Mouse (Mus musculus) frontal cortex, adult 2 months (tissue): ENCODE results near the gene Rnf8. TPM values are rescaled to one million over a fixed set of nuclear protein-coding genes. Genes with fewer than 3 reads are reported as not detected.
"Not testable (repeated sequence)": the region's sequence is repeated elsewhere in the genome, so short reads cannot be mapped to it uniquely, and the experiment has no call there.

Experiments used
- DNase-seq, 2 experiments: peaks; one replicate each; pipeline ENCODE4 v3.0.0; 2022; ENCODE audit warnings: low spot score in 1 of 2; ENCODE audit errors: extremely low spot score in 1 of 2
- polyA plus RNA-seq: library from polyadenylated mRNA; depleted of rRNA; stranded (reverse); fragments of >200 nt; gene quantifications from 2 replicates; pipeline ENCODE4 v1.2.3, GENCODE M21; 2012; rRNA removed

Gene Rnf8
- 61.7 and 62.8 TPM in 2 replicates for polyA plus RNA-seq

DNA sequence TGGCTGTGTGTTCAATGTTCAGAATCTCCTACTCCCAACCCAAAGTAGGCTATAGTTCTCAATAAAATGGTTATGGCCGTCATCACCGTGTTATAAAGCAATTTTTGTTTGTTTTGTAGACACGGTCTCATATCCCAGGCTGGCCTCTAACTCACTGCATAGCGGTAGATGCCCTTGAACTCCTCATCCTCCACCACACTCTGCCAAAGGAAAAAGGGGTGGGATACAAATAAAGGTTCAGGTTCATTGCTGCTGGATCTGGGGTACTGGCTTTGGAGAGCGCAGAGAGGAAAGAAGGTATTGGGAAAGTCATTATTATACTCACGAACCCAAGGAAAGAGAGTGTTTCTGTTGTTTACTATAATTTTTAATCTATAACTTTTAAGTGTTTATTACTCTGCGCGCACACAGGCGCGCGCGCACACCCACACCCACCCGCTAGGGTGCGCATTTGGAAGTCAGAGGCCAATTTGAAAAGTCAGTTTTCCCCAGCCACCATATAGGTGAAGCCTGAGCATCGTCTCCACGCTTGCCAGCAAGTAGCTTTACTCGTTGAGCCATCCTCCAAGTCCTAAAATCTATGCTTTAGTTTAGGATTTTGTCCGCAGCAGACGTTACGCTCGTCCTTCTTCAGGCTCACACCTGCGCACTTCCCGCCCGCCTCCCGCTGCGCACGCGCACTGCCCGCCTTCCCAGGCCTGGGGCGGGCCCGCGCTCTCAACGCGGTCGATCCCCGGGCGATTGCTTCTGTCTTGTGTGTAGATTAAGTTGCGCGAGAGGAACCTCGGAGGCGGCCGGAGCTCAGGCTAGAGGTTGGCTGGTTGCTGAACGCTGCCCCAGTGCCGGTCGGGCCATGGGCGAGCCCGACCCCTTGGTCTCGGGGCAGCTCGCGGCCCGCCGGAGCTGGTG lies at the start of gene Rnf8, which contains the start of gene Gm28043:
Gene Rnf8, plus strand, starts transcription at position 676 of the 909 bp plus-strand sequence.
Gene Gm28043, plus strand, starts transcription at position 762 of the 909 bp plus-strand sequence.
- DNase-seq: peak; percentile 85 to 94

DNA sequence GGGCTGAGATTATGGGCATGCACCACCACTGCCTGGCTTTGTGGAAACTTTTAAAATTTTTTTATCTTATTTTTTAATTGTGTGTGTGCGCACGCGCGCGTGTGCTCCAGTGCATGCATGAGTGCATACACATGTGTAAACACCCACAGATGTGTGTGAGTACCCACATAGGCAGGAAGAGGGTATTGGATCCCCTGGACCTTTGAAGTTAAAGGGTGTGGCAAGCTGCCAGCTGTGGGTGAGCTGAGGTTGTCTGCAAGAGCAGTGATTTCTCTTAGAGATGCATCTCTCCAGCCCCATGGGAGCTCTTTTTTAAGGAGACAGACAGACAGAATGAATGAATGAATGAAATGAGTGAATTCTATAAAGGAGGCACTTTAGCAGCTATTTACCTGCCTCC lies 49.1 kb upstream of the Rnf8 start:
- no peak for DNase-seq

DNA sequence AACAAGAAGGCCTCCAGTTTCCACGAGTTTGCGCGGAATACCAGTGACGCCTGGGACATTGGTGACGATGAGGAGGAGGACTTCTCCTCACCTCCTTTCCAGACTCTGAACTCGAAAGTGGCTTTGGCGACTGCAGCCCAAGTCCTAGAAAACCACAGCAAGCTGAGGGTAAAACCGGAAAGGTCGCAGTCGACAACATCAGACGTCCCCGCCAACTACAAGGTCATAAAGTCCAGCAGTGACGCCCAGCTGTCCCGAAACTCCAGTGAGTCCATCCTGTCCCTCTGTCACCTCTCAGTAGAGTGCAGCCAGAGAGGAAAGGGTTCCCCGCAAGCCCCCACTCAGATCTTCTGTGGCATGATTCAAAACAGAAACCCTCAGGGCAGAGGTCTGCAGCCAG lies 46.2 kb upstream of the Rnf8 start:
- DNase-seq: no peak

DNA sequence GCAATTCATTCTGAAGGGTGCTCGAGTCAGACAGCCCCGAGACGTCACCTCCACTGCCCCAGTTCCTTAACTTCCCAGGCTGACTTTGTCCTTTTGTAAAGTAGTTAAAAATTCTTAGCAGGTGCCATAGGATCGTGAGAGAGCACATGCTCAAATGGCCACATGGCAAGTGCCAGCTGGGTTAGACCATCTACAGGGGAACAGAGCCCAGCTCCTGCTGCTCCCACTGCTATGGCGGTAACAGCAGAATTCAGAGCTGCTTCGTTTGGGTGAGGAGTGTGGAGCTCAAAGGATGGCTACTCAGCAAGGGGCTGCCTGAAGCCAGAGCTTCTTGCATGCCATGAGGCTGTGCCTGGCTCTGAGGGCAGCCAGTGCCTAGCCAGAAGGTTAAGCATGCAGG lies 44.8 kb upstream of the Rnf8 start:
- no peak for DNase-seq

DNA sequence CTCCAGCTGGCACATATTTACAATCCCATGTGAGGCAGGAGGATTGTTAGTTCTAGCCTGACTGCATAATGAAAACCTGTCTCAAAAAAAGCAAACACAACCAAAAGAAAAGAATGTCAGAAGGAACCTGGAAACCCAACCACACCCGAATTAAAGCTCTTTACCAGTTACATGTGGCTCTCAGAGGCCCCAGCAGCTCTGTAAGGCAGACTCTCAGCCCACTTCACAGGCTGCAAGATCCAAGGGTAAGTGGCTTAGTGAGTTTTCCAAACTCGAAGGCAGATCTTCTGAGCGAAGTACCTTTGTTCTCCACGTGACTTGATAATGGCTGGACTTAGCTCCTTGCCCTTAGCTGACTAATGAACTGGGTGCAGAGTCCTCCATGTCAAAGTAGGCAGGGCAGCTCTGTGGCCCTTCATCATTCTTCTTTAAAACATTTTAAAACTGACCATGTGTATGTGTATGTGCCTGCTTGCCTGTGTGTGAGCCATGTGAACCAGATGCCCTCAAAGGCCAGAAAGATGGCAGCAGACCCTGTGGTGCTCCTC lies 34.9 kb upstream of the Rnf8 start:
- no peak for DNase-seq

DNA sequence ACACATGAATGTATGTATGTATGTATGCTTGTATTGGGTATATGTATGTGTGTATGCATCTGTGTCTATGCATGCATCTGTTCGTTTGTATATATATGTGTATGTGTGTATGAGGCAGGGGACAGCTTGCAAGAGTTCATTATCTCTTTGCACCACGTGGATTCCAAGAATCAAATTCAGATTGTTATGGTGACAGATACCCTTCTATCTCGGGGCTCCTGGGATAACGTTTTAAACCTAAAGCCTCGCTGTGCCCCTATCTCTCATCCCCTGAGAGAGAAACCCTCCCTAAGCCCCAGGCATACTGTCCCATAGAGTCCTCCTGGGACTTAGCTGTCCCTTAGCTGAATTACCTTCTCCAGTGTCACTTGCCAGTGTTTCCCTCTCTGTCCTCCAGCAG lies 31.0 kb upstream of the Rnf8 start:
- DNase-seq: no peak

DNA sequence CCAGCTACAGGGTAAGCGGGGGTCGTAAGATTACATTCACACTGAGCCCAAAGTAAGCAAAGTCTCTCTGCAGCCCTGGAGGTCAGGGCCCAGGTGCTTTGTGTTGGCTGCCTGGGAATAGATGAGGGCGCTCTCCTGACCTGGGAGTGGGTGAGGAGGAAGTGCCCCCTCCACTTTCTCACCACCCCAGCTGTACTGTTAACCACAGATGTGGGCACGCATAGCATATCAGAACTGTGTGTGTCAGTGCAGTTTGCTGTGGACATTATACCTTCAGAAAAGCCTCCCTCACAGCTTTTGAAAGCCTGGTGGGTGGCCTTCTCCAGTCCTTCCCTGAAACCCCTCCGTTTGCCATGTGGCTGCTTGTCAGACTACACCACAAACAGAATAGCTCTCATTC lies 30.3 kb upstream of the Rnf8 start:
- no peak for DNase-seq

DNA sequence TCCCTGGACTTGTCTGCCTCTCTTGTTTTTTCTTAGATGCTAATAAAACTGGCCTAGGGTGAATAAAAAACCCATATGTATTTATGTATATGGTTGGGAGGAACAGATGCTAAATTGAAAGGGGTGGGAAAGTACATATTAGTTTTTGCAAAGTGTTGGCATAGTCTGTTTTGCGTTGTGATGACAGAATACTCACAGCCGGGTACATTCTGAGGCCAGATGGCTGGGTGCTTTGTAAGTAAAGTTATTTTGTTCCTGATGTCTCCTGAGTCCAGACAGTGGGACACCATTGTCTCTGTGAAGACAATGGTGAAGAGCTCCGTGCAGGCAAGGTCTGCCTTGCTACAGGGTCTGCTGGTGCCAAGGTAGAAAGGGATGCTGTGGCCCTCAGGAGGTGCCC lies 29.9 kb upstream of the Rnf8 start:
- DNase-seq: no peak

DNA sequence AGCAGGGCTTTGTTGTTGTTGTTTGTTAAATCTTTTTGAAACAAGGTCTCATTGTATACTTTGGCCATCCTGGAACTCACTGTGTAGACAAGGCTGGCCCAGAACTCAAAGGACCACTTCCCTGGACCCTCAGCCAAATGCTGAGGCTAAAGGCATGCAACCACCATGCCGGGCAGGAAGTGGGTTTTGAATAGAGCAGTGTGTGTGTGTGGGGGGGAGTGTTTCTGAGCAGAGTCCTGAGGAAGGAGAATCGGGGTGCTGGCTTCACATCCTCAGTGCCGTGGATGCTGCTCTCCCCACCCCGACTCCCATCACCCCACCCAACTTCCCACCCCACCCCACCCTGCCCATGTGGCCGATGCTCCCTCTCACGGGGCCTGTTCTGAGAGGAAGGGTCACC lies 29.1 kb upstream of the Rnf8 start:
- no peak for DNase-seq

DNA sequence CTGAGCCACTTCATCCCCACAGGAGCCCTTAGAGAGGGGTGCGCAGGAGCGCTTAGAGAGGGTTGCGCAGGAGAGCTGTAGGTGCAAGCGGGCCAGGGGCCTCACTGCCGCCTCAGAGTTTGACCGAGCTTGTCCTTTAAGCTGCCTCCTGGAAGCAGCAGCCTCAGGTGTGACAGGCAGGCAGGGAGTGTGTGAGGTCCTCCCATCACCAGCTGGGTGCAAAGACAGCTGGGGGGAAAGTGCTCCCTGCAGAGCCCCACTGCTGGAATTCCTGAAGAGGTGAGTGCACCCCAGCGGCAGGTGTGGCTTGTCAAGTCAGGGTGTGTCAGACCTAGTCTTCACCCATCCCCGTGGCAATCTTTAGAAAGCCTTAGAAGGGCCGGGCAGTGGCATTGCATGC lies 27.7 kb upstream of the Rnf8 start:
- no peak for DNase-seq

DNA sequence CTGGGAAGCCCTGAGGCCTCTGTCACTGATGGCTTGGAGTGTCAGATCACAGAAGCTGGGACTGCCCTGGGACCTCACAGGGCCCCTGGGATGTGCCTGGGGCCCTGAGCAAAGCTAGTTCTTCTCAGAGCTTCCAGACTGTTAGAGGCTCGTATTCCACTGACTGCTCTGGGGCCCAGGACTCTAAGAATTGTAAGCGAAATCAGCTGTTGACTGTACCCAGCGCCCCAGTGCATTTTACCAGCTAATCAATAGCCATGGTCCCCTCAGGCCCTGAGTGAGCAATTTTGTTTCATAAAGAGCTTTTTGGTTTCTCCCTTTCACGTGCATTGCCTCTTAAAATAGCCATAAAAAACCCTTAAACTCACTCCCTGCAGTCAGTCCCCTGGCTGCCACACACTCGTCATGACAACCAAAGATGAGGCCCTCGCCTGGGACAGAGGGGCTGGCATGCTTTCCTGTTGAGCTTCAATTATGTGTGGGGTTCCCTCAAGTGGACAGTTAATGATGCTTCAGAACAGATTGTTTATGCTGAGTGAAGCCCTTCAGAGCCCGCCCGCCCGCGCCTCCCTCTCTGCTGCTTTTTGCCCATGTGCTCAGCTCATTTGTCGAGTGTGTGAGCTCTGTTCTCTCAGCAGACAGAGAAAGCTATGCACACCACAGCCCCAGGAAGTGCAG lies 25.2 kb upstream of the Rnf8 start:
- DNase-seq: no peak

DNA sequence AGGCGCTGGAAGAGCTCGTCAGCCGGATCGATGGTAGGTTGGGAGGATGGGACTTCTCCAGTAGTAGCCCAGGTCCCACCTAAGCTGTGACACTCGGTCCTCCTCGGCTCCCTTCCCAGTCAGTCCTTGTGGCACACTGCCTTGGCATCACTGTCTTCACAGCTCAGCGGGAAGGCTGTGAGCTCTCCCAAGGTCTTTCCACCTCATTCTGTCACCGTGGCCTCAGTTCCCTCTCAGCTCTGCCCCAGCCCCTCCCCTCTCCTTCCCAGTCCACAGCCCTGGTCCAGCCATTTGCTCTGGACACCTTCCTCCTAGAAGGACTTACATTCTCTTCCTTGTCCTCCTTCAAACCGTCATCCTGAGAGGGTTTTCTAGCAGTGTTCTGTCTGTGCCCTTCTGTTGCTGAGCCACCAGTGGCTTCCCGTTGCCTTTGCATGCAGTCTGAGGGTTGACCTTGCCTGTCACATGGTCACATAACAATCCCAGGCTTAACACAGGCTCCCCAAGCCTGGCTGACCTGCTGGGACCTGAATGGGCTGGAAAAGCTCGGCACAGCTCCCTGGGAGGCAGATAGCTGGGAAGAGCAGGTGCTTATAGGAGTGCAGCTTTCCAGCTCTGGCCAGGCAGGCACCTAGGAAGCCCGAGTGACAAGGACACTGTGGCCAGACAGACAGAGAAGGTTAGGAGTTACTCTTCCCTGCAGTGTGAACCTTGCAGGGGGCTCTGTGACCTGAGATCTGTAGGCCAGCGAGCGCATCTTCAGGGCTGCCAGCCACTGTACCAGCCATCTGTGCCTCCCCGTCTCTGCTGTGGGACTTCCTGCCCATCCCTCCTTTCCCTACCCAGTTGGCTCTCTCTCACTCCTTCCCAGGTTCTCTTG lies 18.5 kb upstream of the Rnf8 start:
- DNase-seq: no peak

DNA sequence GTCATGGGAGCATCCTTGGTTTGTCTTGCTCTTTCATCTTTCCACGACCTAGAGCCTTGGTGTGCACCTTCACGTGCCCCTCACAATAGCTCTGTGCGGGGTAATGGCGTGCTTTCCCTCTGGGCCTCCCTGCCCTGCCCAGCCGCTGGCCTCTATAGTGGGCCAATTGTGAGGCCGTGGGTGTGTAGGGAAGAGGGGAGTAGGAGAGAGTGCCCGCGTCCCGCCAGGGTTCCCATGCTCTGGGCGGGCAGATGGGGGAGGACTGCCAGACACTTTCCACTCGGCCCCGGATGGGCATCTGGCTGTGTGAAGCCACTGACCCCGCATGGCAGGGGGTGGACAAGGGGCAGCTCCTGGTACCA lies 17.8 kb upstream of the Rnf8 start:
- DNase-seq: no peak

DNA sequence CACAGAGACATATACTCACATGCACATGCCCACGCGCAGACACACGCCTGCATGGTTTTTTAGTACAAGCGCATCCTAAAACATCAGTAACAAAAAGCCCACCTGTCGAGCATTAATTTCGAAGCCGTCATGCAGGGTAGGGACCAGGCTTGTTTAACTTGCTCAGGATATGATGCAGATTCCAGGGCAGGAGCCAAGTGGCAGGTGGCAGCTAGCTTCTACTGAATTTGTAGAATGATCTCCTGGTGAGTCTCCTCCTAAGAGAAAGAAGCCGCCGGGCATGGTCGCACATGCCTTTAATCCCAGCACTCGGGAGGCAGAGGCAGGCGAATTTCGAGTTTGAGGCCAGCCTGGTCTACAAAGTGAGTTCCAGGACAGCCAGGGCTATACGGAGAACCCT lies 15.5 kb upstream of the Rnf8 start:
- DNase-seq: no peak

DNA sequence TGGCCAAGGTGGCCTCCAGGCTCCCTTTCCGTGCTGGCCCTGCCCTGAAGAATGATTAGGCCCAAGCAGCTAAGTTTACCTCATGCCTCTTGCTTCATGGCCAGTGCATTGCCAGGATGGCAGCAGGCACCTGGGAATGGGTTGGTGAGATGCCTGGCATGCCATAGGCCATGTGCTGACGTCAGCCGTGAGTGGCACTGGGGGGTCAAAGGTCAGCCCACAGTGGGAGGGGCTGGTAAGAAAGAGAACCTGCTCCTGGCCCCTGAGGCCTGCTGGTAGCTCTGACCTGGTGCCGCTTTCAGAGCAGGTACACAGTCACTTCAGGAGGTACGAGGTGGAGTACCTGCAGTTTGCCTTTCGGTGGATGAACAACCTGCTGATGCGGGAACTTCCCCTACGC lies 15.1 kb upstream of the Rnf8 start:
- DNase-seq: no peak

DNA sequence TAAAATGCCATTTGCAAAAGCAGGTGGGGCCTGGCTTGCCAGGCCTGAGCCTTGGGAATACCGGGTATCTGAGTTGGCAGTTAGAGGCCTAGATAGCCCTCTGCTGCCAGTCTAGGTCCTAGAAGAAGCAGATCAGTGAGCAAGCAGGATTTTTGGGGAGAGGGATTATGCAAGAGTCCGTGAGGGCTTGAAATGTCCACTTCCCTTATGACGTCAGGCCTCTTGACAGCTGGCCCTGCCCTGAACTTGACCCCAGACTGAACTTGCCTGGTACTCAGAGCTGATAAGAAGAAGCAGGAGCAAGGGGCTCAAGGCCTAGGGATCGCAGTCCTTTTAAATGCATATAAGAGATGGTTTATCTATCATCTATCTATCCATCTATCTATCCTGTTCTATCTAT lies 13.2 kb upstream of the Rnf8 start:
- DNase-seq: no peak

DNA sequence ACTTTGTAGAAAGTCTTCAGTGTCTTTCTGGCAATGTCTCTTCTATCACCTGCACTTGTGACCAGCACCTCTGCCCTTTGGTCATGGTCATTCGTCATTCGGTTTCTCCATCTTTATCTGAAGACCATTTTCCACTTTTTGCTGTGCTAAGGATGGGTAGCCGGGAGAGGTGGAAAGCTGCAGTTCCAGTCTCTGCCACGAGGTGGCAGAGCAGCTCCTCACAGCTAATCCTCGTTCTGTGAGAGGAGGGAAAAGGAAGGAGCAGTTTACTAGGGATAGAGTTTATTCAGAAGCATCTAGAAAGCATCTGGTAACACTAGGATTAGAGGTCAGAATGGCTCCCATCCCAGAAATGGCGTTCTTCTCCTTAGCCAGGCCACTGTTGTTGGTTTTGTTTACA lies 11.3 kb upstream of the Rnf8 start:
- DNase-seq: peak in 1 of 2 experiments; percentile 88

DNA sequence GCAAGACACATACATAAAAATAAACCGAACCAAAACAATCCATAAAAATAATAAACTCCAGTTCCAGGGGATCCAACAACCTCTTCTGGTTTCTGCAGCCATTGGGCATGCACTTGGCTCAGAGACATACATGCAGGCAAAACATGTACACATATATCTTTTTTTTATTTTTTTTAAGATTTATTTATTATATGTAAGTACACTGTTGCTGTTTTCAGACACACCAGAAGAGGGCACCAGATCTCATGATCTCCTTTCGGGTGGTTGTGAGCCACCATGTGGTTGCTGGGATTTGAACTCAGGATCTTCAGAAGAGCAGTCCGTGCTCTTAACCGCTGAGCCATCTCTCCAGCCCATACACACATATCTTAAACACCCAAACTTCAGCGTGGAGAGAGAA lies 1.1 kb upstream of the Rnf8 start:
- DNase-seq: not testable (repeated sequence)

DNA sequence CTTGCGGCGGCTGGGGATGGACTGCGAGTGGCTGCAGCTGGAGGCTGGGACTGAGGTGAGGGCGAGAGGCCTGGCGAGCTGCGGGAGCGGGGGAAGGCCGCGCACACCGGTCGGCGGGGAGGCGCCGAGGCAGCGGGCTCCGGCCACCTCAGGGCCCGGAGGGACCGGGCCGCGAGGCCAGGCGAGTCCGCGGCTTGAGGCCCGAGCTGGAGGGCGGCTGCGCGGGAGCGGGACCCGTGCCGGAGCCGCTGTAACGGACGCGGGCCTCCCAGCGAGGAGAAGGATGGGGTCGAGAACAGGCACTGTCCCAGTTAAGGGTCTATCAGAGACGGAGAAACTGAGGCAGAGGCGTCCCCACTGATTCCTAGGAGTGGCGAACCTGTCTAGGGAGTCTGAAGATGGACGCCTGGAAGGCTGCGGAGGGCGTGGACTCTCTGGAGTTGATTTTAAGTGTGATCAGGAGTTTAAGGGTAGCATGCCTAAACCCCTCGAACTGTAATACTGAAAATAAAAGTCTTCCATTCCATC lies 498 bp downstream of the Rnf8 start:
- DNase-seq: no peak

DNA sequence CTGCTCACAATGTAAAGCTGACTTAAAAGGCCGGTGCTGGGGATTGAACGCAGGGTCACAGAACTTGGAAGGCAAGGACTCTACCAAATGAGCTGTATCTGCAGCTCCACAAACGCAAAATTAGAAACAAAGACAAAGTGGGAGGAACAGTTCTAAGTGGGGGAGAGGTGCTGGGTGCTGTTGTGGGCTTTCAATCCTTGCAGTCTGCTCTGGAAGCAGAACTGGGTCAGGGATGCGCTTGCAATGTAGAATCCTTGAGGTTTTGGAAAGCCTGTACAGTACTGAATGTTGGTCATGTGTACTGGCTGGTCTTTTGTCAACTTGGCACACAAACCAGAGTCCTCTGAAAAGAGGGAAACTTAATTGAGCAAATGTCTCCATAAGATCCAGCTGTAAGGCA lies 1.0 kb downstream of the Rnf8 start:
- DNase-seq: peak in 1 of 2 experiments; percentile 44

DNA sequence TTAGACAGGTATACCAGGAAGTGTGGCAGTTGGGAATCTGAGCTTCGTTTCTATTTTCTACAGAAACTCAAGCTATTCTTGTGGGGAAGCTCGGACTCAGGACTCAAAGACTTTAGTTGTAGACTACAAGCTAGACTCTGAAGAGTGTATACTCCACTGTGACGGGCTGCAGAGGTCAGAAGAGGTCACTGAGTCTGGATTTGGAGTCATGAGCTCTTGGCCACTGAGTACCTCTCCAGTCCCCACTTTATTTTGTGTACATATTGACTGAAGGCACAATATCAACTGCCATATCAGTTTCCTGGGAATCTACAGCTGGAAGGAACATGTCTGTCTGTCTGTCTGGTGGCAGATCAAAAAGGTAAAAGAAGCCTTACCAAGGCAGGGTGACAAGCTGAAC lies 4.6 kb downstream of the Rnf8 start:
- no peak for DNase-seq
